Mouse (Mus musculus): Measurements from ENCODE around the gene Ccdc117.

GRCm38 (mm10) chr11:5542482-5543185 lies 647 bp upstream of the Ccdc117 start:
- no peak for TF ChIP-seq CTCF (IDR thresholded peaks at IDR 0.05; ENCODE audit: low read depth)
- 0 out of 2 replicates have a peak, but pooled peaks have one; percentile 12 for TF ChIP-seq EP300 (IDR thresholded peaks at IDR 0.05; ENCODE audit: low read depth)
